Mouse (Mus musculus): Measurements from ENCODE around the gene Myh7.
A peak's percentile ranks its signal among the peaks of the same experiment; 100 is the strongest.
"Not testable (repeated sequence)": the region's sequence is repeated elsewhere in the genome, so short reads cannot be mapped to it uniquely, and the experiment has no call there.

The Myh7 gene

DNA sequence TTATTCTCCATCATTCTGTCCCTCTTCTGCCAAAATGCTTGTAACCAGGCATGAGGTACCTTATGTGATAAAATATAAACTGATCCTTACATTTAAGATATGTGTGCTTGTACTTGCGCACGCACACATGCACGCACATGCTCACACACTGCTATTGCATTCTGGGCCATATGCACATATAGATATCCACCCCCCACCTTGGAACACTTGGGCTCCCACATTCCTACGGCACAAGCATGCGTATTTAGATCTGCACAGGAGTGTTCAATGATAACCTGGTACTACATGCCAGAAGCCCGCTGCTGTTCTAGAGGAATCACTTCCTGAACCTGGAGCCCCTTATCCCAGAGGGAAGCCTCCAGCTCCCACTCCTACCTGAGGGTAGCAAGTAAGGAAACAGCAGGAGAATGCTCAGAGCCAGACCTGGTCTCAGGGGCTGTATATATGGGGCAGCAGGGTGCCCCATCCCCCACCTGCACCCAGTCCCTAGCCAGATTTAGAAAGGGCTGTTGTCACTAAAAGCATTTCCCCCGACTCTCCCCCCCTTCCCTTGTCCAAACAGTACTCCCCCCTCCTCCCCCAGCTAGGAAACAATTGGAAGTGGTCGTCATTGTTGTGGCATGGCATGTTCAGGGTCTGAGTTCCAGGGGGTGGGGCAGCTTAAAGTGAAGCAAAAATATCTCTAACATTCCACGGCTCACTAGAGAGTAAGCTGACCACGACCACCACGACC lies at the start of gene Myh7:
TSS of gene Myh7 (minus strand) at position 491 of the 733 bp plus-strand sequence.
- no peak for DNase-seq

DNA sequence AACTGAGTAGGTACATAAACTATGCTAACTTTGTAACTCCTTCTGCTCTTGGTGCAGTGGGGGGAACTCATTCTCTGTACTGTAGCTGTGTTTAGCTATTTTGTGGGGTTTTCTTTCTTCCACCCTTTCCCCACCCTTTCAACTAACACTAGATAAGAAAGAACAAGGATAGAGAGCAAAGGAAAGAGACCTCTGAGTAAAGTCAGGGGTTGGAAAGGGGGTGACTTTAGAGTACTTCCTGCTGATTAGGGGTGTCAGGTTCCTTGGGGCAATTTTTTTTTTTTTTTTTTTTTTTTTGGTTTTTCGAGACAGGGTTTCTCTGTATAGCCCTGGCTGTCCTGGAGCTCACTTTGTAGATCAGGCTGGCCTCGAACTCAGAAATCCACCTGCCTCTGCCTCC lies 49.3 kb upstream of the Myh7 start:
- DNase-seq = not testable (repeated sequence)

DNA sequence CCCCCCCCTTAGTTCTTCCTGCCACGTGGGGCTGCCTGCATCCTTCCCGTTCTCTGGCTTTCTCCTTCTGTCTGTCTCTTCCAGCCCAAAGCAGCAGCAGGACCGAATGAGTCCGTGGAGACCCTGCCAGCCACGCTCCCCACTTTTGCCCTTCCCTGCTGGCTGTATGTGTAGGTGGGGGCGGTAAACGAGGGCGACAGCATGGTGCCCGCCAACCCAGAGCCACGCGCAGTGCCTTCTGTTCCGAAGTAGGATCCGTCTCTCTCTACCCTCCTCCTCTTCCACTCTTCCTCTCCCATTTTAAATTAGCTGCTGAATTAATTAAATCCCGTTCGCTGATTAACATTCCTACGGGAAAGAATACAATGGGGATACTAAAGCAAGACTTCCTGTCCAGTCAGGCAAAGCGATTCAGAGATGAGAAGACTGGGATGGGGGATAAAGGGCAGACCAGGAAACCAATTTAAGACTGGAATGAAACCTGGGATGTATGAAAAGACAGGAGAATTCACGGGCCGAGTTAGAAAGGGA lies 38.3 kb upstream of the Myh7 start:
- no peak for DNase-seq

DNA sequence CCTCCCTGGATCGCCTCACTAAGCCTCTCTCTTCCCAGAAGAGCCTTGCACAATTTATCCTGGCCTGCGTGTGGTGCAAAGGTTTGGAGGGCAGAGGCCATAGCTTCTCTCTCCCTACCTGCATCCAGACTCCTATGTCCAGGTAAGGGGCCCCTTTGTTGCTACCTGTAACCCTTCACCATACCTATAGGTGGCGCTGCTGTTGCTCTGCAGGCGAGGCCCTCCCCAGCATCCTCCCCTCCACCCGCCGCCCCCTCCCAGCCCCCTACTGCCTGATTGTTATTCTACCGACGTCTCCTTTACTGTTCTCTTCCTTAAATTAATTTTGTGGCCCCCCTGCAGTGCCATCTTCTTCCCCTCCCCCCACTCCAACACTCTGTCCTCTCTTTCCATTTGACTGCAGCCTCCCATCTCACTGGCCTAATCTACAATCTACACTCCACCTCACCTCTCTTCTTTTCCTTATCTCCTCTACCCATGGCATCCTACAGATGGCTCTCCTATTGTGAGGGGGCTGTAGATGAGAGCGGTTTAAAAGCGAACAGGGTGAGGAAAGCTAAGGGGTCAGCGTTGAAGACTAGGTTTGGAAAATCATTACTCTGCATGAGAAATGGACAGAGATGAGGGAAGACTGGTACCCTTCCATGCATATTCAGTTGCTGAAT lies 34.7 kb upstream of the Myh7 start:
- DNase-seq = peak; percentile 70

DNA sequence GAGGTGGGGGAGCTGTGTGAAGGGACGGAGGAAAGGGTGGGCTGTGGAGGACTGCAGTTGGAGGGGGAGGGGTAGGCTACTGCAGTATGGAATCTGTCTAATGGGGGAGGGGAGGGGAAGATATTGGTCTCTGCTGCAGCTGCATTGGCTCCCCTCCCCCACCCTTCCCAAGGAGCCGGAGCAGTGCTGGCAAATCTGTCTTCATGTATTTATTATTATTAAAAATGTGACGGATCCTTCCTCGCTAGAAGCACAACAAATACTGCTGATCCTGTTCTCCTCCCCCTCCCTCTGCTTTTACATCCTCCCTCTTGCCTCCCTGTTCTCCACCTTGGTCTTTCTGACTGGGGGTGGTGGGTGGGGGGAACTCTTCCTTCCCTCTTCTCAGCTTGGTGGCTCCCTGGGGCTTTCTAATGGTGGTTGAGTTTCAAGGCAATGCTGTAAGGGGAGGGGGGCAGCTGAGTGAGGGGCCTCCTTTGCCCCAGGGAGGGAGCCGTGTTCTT lies 34.0 kb upstream of the Myh7 start:
- no peak for DNase-seq

DNA sequence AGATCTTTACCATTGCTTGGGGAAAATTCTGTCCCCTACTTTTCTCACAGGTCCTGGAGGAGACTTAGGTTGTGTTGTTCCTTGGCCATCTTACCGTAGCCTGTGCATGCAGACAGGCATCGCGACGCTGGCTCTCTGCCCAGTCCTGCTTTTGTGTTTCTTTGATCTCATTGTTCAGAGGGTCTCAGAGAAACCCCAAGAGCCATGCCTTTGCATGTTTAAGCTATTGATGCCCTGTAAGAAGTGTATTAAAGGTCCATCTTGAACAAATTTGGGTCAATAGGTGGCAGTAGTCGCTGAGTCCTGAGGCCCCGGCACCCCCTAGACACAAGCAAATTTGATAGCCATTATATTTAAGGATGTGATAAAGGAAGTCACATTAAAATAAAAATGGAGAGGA lies 33.2 kb upstream of the Myh7 start:
- DNase-seq = peak; percentile 59

DNA sequence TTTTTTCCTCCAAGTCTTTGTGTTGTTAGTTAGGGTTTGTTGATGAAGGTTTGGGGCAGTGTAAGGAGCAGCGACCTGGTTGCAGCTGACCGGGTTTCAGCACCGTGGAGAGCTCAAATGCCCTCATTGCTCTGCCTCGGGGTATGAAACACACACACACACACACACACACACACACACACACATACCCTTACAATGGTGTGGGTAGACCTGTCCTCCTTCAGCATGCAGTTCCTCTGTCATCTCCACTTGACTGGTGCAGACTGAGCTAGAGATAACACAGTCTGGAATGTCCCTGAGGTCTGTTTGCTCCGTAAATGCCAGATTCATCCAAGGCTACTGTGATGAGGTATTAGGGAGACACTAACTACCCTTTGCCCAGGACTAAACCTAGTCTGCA lies 32.8 kb upstream of the Myh7 start:
- no peak for DNase-seq

DNA sequence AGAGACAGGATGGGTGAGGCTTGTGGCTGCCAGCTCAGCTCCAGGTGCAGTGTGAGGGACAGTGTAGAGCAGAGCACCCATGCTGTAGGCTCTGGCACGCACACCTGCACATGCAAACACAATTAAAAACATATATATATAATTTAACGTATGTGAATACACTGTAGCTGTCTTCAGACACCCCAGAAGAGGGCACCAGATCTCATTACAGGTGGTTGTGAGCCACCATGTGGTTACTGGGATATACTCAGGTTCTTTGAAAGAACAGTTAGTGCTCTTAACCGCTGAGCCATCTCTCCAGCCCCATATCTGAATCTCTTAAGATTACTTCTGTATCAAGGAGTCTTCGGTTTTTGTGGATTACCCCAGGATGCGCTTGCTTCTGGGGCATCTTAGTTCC lies 31.1 kb upstream of the Myh7 start:
- DNase-seq = no peak

DNA sequence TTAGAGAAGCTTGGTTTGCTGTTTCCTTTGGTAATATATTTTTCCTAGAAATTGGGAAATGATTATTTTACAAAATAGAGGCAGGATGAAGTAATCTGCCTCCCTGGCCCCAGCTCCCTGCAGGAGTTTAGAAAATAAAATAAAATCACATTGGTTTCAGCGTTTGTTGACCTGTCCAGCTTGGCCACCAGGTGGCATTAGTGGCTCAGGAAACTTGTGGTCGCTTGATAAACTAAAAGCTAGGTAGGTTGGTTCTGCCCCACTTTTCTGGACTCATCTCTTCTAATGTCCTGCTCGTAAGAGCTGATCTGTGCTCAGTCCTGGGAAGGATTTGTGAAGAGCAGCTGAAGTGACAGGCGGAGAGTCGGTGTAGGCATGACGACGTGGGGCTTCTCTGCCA lies 29.8 kb upstream of the Myh7 start:
- peak; percentile 76 for DNase-seq

DNA sequence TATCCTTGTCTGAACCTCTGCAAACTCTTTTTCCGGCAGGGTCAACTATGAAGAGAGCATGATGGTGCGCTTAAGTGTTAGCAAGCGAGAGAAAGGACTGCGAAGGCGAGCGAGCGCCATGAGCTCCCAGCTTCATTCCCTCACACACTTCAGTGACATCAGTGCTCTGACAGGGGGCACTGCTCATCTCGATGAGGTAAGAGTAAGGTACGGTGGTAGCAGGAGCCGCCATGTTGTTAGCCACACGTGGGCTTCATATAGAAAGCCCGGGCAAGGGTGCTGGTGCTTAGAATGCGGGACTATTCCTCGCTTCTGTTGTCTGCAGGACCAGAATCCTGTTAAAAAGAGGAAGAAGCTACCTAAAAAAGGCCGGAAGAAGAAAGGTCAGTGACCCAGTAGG lies 28.6 kb upstream of the Myh7 start:
- DNase-seq = no peak

DNA sequence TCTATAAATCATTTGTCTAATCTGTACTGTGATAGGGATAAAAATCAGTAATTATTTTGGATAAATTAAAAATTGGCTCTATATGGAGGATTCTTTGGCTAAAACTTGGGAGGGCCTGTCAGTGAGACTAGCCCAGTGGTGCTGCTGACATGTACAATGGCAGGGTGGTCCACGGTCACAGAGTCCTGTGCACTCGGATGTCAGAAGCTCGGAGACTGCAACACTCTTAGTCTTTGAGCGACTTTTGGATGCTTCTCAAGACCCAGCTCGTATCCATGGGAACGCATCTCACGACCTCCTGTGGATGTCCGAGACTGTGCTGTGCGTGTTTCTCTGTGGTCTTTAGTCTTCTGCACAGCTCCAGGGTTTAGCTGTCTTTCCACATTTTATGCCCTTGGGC lies 26.0 kb upstream of the Myh7 start:
- no peak for DNase-seq

DNA sequence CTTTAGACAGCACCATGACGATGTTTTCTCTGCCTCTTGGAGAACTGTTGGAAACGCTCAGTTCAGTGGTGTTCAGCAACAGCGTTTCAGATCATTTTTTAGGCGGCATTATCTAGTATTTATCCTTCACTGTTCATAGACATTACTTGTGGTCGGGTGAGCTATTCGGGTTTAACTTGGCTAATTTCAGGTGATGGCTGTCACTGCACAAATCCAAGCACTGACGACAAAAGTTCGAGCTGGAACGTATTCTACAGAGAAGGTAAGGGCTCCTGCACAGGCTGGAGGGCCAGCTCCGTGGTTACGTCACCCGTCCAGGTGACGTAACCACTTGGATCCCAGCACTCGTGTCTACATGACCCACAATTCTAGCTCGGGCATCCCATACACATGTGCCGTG lies 22.4 kb upstream of the Myh7 start:
- DNase-seq = no peak

DNA sequence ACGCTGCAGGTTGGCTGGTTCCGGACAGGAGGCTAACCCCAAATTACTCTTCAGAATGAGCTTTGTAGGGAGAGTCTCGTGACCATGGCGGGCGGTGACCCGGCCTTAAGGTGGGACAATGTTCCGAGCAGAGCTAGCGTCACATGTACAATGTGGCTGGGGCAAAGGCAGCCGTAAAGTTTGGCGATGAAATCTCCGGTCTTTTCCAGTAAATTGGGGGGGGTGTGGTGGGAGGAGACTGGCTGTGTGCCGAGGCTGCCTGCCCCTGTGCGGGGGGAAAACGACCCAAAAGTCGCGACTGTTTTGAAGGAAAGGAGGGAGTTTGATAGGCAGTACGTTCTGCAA lies 21.3 kb upstream of the Myh7 start:
- no peak for DNase-seq

DNA sequence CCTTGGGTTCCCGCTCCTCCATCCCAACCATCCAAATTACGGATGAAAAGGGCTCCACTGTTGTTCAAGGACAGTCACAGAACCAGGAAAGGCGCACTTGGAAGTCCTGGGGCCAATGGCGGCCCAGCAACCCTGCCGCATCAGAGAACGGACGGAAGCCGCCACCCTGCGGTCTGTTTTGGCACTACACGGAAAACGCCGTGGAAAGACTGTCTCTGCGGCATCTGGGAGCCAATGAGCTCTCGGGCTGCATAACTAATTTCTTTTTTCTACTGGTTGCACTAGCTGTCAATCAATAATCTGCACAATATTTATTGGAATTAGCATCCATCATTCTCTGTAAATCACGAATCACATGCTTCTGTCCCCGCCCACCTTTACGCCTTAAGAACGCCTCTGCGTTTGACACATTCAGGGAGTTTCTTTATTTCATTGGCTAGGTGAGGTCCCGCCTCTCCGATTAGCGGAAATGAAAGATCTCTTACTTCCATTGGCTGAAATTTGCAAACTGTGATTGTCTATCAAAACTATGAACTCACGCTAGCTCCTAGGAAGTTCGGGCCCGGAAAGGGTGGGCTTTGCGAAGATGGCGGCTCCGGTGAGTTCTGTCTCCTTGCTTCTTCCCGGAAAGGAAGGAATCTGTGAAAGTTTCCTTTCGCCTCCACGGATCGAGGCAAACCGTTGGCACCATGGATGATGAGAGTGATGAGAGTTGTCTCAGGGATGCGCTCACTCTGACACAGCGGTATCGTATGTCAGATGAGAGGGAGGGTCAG lies 20.8 kb upstream of the Myh7 start, which contains the start of gene Ngdn:
TSS of gene Ngdn (plus strand) at position 464 of the 776 bp plus-strand sequence.
- DNase-seq = peak; percentile 99

DNA sequence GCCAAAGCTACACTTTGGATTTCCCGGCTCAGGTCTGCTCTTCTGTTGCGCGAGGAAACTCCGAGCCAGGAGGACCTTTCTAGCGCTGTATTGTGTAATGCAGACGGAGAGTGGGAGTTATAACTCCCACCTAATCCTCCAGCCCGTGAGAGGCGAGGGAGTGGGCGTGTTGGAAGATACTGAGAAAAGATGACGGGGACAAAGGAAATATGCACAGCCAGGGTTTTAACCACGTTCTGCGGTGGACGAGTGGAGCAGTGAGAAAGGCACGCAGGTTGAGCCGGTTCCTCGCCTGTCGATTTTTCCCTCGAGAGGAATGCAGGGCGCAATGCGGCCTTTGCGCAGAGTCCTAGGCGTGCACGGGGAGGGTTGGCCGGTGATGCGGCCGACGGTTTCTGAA lies 20.2 kb upstream of the Myh7 start:
- no peak for DNase-seq

DNA sequence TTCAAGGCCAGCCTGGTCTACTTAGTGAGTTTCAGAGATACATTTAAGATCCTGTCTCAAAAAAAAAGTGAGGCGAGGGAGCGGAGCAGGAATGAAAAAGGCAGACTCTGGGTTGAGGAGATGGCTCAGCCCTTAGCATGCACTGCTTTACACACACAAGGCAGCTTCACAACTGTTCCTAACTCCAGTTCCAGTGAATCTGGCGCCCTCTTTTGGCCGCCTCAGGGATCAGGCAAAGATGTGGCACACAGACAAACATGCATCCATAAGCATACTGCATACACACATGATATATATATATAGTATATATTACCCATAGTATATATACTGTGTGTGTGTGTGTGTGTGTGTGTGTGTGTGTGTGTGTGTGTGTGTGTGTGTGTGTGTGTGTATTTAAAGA lies 16.7 kb upstream of the Myh7 start:
- no peak for DNase-seq

DNA sequence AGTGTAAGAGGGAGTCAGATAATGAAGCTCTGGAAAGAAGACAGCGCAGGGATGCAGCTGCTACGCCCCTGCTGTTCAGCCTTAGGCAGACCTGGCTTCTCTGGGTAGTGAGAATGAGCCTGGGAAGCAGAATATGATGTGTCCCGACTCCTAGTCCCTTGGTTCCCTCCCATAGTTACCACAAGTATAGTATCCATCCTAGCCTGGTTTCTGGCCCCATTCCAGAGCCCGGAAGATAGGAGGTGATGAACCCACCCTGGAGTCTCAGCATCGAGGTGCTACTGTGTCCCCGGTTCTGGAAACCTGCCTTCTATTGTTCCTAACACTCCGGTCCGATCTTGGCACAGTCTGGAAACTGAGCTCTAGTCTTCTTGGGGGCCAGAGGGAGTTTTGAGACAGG lies 14.0 kb upstream of the Myh7 start:
- DNase-seq = no peak

DNA sequence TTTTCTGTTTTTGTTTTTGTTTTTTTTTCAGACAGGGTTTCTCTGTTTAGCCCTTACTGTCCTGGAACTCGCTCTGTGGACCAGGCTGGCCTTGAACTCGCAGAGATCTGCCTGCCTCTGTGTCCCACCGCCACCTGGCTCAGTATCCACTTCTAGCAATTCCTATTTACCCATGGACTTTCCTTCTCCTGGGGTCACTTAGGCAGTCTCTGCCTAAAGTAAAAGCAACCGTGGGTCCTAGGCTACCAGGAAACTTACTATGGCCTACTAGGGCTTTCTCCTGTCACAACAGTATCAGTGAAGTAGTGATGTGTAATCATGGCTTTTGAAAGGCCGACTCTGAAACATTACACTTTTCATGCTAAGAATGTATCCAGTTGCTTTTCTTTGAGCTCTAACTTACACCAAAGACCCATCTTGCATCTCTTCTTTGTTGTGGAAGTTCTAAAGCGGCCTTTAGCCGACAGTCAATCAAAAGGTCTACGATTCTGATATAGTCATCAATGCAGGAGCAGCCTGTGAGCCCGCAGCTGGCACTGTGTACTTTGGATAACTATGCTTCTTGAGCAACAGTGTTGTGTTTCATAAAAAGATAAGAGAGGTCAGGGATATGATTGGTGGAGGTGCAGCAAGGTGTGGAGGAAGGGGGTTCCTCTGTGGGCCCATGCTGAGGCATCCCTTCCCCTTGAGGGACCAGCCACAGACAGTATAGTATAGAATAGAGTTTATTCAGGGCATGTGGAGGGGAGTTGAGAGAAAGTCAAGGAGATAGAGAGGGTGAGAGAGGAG lies 12.9 kb upstream of the Myh7 start:
- no peak for DNase-seq

DNA sequence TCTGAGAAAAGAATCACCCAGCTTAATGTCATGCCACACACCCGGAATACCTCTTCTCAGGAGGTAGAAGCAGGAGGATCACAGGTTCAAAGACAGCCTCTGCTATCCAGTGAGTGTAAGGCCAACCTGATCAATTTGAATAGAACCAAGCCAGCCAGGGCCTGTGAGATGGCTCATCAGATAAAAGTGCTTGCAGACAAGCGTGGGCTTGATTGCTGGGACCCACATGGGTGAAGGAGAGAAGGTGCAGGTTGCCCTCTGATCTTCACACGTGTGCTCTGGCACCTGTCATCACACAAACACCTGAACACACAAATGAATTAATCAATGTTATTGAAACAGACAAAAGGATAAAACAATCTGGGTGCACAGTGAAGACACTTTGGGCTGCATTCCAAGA lies 12.1 kb upstream of the Myh7 start:
- DNase-seq = no peak

DNA sequence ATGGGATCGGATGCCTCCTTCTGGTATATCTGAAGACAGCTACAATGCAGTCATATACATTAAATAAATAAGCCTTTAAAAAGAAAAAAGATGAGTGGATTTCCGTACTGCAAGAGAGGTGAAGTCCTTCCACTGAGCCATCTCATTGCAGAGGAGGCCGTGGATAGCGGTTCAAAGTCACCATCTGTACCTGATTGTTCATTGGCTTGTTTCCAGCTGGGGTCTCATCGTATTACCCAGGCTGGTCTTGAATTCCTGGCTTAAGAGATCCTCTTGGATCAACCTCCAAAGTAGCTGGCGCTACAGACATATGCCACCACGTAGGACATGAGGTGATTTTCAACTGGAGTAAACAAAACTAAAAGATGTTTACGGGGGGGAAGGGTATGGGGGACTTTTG lies 11.5 kb upstream of the Myh7 start:
- DNase-seq = no peak

DNA sequence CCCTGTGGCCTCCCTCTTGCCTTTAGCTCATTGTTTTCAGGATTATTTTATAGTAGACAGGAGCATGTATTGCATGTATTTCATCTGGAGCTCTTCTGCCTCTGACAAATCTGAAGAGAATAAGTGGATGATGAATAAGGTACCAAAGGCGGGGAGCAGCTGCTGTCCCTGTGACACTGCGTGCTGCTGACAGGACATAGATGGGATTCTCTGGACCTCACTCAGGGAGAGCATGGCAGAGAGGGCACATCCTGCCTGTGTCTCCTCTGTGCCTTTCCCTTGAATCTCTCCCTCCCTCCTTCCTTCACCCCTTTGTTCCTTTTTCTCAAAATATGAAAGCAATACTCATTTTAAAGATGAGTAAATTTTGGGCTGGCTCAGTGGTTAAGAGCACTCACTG lies 11.1 kb upstream of the Myh7 start:
- DNase-seq = no peak
